Mouse (Mus musculus) intestine, postnatal 0 days (tissue): ENCODE data around the gene Dnajc6. TPM values are rescaled to one million over a fixed set of nuclear protein-coding genes. Genes with fewer than 3 reads are reported as not detected.

Experiments
- ATAC-seq: fragments of 200-750 bp; cut with Nextera tagmentation; 2 replicates; pipeline ENCODE4 v1.8.0; 2017; ENCODE audit warnings: mild to moderate bottlenecking, moderate TSS enrichment, moderate library complexity
- H3K27ac ChIP-seq: fragments of 300-500 bp; sonication (generic); 2 replicates; pipeline ENCODE4 v1.5.1; 2014; ENCODE audit warnings: mild to moderate bottlenecking, low read depth, low read length, moderate library complexity
- H3K27me3 ChIP-seq: fragments of 300-500 bp; sonication (generic); replicated peaks from 2 replicates; pipeline ENCODE4 v1.6.1; 2014; ENCODE audit warnings: low read length, mixed read lengths; ENCODE audit not compliant: control insufficient read depth, insufficient read depth
- H3K36me3 ChIP-seq: fragments of 300-500 bp; sonication (generic); 2 replicates; pipeline ENCODE4 v1.6.1; 2014; ENCODE audit warnings: mild to moderate bottlenecking, moderate library complexity; ENCODE audit not compliant: control insufficient read depth, insufficient read depth
- H3K4me1 ChIP-seq: fragments of 300-500 bp; sonication (generic); replicated peaks from 2 replicates; pipeline ENCODE4 v1.6.1; 2014; ENCODE audit warnings: antibody characterized with exemption, low read length, mixed read lengths; ENCODE audit not compliant: control insufficient read depth, insufficient read depth
- H3K4me2 ChIP-seq: fragments of 300-500 bp; sonication (generic); replicated peaks from 2 replicates; pipeline ENCODE4 v1.6.1; 2014; ENCODE audit warnings: low read depth, mild to moderate bottlenecking, moderate library complexity
- H3K4me3 ChIP-seq: fragments of 300-500 bp; sonication (generic); 2 replicates; pipeline ENCODE4 v1.5.1; 2014; ENCODE audit warnings: low read depth, low read length
- H3K9ac ChIP-seq: fragments of 300-500 bp; sonication (generic); 2 replicates; pipeline ENCODE4 v1.6.1; 2014; ENCODE audit warnings: mild to moderate bottlenecking, low read depth, low read length
- H3K9me3 ChIP-seq: fragments of 300-500 bp; sonication (generic); 2 replicates; pipeline ENCODE4 v1.6.1; 2016; ENCODE audit warnings: mixed run types; ENCODE audit not compliant: control insufficient read depth
- CTCF ChIP-seq: sonication (generic); IDR thresholded peaks from 2 replicates; pipeline ENCODE4 v1.5.1; 2016; ENCODE audit warnings: low read depth, mild to moderate bottlenecking, control low read depth, antibody characterized with exemption, moderate library complexity
- WGBS: fragments of 180-500 bp; shearing (Covaris S2); extraction: QIAGEN DNeasy Blood & Tissue Kit; methylation state at CpG from one replicate; pipeline ENCODE4 v1.1.7; 2014; 5-methylcytosine and 5-hydroxymethylcytosine counted together
- polyA plus RNA-seq: library from polyadenylated mRNA; unstranded; fragments of >200 nt; fragmentation: Nextera tagmentation; extraction: Ambion mirVana; gene quantifications from 2 replicates; pipeline ENCODE4 v1.2.1, GENCODE M21; 2015

Gene Dnajc6
- polyA plus RNA-seq, 1 experiment from 2014 or later: 1.2 TPM

- no peaks in the 10 kb centered on the region for H3K4me1 ChIP-seq
- no peak overlapping the region for H3K4me2 ChIP-seq
- WGBS: 71% methylated on average over 8 of the region's 8 CpGs
- H3K27me3 ChIP-seq: no peaks in the 10 kb centered on the region
- no peaks in the 10 kb centered on the region for H3K36me3 ChIP-seq
- no peak overlapping the region for H3K4me3 ChIP-seq
- no peak for TF ChIP-seq CTCF
- H3K9ac ChIP-seq: no peak overlapping the region
- no peak for ATAC-seq
- H3K9me3 ChIP-seq: no peaks in the 10 kb centered on the region
- H3K27ac ChIP-seq: no peak overlapping the region
These were observed 92.5 kb downstream of the Dnajc6 start for GRCm38 (mm10) chr4:101588932-101589331.

DNA sequence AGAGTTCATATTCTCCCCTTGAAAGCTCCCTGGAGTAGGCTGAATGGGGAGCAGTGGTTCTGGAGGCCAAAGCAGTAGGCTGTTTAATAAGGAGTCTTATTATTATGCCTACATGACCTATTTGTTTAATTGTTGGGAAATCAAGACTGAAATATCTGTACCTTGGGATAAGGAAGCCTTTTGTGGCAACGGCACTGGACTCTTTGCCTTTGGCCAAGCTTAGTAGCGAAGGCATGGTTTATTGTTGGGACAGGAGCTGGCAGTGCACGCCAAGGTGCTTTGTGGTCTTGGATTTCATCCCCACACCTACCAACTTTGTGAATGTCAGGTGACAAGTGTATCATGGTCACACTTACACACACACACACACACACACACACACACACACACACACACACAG, 93.3 kb downstream of the Dnajc6 start:
- 96% methylated on average over 3 of the region's 3 CpGs for WGBS
- ATAC-seq: no peak
- Histone ChIP-seq H3K27me3 (no peaks in the 10 kb centered on the region), H3K4me2 (no peak overlapping the region), H3K9ac (no peak overlapping the region), H3K4me3 (no peak overlapping the region), H3K4me1 (no peaks in the 10 kb centered on the region), H3K27ac (no peak overlapping the region), H3K9me3 (no peaks in the 10 kb centered on the region), H3K36me3 (no peaks in the 10 kb centered on the region)
- no peak for TF ChIP-seq CTCF

DNA sequence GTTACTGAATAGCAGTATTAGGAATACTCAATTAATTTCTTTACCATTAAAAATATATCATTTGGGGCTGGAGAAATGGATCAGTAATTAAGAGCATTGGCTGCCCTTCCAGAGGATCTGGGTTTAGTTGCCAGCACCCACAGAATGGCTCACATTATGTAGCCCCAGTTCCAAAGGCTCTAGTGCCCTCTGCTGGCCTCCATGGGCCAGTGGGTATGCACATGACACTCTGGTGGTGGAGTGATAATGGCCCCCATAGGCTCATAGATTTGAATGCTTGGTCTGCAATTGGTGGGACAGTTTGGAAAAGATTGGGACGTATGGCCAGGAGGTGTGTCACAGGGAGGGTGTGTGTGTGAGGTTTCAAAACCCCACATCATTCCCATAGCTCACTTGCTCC, 95.0 kb downstream of the Dnajc6 start:
- Histone ChIP-seq H3K27ac (no peak overlapping the region), H3K4me3 (no peak overlapping the region), H3K9me3 (no peaks in the 10 kb centered on the region), H3K4me1 (no peaks in the 10 kb centered on the region), H3K36me3 (no peaks in the 10 kb centered on the region), H3K9ac (no peak overlapping the region), H3K4me2 (no peak overlapping the region), H3K27me3 (no peaks in the 10 kb centered on the region)
- no peak for ATAC-seq
- 88% methylated on average over 1 of the region's 1 CpGs for WGBS
- 0 out of 2 replicates have a peak, but pooled peaks have one; percentile 22 for TF ChIP-seq CTCF

DNA sequence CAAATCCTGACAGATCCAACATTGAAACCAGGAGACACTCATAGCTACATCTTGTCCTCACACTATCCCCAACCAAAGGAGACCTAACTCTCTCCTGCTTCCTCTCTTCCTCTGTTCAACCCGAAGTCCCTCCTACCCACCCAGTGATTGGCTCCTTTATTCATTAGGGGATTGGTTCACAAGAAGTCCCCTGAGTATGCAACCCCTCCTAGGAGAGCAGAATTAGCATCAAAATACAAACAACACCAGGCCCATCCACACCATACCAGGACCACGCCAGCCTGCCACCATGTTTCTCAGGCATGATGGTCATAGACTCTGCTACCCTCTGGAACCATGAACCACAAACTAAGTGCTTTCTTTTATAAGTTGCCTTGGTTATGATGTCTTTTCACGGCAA, 96.0 kb downstream of the Dnajc6 start:
- TF ChIP-seq CTCF: no peak
- no peaks in the 10 kb centered on the region for H3K27me3 ChIP-seq
- no peaks in the 10 kb centered on the region for H3K36me3 ChIP-seq
- no peaks in the 10 kb centered on the region for H3K9me3 ChIP-seq
- no peaks in the 10 kb centered on the region for H3K4me1 ChIP-seq
- ATAC-seq: no peak
- H3K9ac ChIP-seq: no peak overlapping the region
- no peak overlapping the region for H3K4me3 ChIP-seq
- no peak overlapping the region for H3K27ac ChIP-seq
- no peak overlapping the region for H3K4me2 ChIP-seq
- 90% methylated on average over 3 of the region's 3 CpGs for WGBS

DNA sequence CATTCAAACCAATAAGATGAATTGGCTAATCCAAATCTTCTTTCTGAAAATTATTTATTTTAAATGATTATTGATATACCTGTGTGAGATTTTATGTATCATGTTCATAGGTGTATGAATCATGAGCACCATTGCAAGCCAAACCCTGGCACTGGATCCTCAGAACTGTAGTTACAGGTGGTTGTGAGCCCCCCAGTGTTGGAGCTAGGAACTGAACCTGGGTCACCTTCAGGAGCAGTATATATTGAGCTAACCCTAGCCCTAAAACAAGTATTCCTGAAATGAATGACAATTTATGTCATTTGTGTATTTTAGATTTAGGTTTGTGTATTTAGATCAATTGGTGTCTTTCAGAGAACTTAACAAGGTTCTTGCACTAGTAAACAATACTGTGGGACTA, 105.3 kb downstream of the Dnajc6 start:
- no peaks in the 10 kb centered on the region for H3K36me3 ChIP-seq
- H3K4me3 ChIP-seq: no peak overlapping the region
- H3K27me3 ChIP-seq: no peaks in the 10 kb centered on the region
- no peak overlapping the region for H3K27ac ChIP-seq
- H3K4me2 ChIP-seq: no peak overlapping the region
- peak; percentile 50 for TF ChIP-seq CTCF
- H3K9ac ChIP-seq: no peak overlapping the region
- no peak for ATAC-seq
- no peaks in the 10 kb centered on the region for H3K9me3 ChIP-seq
- H3K4me1 ChIP-seq: no peaks in the 10 kb centered on the region

- H3K4me1 ChIP-seq: no peaks in the 10 kb centered on the region
- H3K4me2 ChIP-seq: no peak overlapping the region
- TF ChIP-seq CTCF: no peak
- no peaks in the 10 kb centered on the region for H3K27me3 ChIP-seq
- no peak overlapping the region for H3K4me3 ChIP-seq
- WGBS: 79% methylated on average over 3 of the region's 3 CpGs
- no peaks in the 10 kb centered on the region for H3K9me3 ChIP-seq
- H3K36me3 ChIP-seq: no peaks in the 10 kb centered on the region
- ATAC-seq: no peak
- H3K27ac ChIP-seq: no peak overlapping the region
- H3K9ac ChIP-seq: no peak overlapping the region
These were observed 107.2 kb downstream of the Dnajc6 start for GRCm38 (mm10) chr4:101603635-101604034.

GRCm38 (mm10) chr4:101616520-101616919, 120.1 kb downstream of the Dnajc6 start:
- ATAC-seq: no peak

More at GRCm38 (mm10) chr4:101616520-101616919, 120.1 kb downstream of the Dnajc6 start:
- H3K36me3 ChIP-seq: no peaks in the 10 kb centered on the region
- H3K27me3 ChIP-seq: no peaks in the 10 kb centered on the region
- no peak for TF ChIP-seq CTCF
- no peaks in the 10 kb centered on the region for H3K9me3 ChIP-seq
- 86% methylated on average over 5 of the region's 5 CpGs for WGBS
- H3K27ac ChIP-seq: no peak overlapping the region
- H3K4me3 ChIP-seq: no peak overlapping the region
- no peak overlapping the region for H3K4me2 ChIP-seq
- H3K4me1 ChIP-seq: no peaks in the 10 kb centered on the region
- no peak overlapping the region for H3K9ac ChIP-seq
